Mouse (Mus musculus) cerebellum, adult 11 months (tissue): ENCODE measurements around the gene Glis1.

ENCODE experiments used
- DNase-seq: peaks from one replicate; pipeline ENCODE4 v3.0.0; 2022

Gene Glis1

DNA sequence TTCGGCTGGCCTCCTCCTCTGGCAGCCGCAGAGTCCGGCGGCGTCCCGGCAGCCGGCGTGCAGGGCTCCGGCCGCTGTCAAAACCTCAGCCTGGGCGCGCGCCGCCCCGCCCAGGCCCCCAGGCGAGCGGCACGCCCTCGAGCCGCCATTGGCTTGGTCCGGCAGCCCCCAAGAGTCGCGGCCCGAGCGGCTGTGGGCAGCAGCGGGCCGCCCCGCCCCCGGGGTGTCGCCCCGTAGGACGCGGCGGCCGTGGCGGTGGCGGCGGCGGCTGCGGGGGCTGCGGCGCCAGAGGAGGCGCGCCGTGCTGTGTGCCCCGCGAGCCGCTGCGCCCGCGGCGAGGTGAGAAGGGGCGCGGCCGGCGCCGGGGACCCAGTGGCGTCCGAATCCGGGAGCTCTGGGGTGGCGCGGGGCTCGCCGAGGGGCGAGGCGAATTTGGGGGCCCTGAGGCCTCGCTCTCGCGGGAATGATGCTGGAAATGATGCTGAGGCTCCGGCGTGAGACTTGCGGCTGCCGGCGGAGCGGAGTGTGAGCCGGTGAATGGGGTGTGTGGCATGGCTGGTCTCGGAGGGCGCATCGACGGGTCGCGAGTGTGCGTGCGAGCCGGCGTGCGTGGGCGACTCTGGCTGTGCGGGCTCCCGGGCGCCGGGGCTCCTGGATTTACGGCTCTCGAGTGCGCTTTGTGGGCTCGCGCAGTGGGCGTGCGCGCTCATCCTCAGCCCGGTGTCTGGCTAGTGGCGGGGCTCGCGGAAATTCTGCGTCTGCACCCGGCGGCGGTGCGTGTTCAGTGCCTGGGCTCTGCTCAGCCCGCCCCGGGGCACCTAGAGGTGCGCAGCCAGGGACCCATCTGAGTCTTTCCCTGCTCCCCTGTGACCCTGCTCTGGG, at the start of gene Glis1:
Gene Glis1, plus strand, starts transcription at position 236 of the 882 bp plus-strand sequence.
- DNase-seq = no peak

DNA sequence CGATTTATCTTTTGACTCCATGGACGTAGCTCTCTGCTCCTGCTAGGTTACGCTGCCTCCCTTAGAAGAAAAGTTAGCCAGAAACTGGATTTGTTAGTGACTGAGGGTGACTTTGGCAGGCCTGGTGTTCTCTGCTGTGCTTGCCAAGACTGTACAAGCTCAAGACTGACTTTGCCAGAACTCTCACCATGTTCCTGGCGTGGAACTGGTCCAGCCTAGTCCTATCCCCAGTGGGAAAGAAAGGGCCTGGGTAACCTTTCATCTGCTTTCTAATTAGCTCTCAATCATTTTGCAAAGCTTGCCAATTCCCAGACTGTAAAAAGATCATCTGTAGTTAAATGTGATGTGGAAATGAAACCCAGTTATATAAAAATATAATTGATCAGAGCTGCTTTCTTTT, 47.4 kb upstream of the Glis1 start:
- no peak for DNase-seq

DNA sequence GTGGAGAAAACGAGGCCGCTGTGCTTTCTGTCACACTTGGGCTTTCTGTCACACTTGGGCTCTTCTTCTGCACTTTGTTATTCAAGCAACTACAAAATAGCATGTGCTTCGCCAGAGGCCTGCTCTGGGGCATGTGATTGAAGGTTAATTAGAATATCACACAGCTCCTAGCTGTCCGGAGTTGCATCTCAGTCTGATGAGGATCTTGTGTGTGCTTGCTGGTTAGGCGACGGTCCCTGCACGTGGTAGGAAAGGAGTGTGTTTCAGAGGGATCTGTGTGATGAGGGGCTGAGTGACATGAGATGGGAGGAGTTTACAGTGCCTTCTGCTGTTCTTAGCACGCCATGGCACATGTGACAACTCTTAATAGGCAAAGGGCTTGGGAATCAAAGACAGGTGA, 46.9 kb upstream of the Glis1 start:
- DNase-seq = no peak

DNA sequence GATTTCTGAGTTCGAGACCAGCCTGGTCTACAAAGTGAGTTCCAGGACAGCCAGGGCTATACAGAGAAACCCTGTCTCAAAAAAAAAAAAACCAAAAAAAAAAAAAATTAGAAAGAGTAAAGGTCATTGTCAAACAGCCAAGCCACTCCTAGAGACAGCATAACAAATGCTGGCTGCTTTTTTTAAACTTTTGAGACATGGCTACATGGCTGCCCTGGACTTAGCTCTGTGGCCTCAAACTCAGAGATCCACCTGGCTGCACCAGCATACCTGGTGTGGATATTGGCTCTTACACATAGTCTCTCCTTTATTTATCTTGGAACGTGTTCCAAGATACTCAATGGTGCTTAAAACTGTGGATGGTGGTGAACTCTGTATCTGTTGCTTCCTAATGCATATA, 46.1 kb upstream of the Glis1 start:
- DNase-seq = no peak

DNA sequence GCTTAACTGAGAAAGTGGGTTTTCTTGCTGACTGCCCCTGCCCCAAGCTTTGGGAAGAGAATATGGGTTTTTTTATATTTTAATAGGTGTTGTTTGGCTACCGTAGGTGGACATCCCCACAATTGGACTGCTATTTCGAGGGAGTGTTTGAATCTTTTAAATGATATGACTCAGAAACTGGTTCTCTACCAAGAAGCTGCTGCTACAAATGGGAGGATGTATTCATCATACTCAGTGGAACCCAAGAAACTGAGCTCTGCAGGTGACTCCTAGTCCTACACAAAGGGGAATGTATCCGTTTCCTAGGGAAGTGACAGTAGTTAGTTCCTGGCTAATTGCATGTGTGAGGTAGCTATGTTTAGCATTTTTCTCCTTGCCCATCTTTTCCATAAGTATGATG, 45.0 kb upstream of the Glis1 start:
- no peak for DNase-seq

DNA sequence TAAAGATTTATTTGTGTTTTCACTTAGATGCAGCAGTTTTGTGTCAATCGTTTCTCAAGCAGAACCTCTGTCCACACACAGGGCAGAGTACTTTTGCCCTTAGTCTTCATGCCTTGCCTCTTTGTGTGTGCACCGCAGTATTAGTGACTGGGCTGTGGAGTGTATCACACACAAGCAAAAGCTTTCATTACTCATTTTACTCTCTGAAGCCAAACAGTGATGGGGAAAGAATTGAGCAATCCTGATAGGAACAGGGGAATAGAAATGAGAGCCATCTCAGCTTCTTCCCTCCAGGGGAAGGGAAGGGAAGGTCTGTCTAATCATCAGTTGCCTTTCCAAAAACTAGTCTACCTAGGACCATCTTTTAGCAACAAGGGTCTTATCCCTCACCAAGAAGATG, 40.6 kb upstream of the Glis1 start:
- DNase-seq = no peak

DNA sequence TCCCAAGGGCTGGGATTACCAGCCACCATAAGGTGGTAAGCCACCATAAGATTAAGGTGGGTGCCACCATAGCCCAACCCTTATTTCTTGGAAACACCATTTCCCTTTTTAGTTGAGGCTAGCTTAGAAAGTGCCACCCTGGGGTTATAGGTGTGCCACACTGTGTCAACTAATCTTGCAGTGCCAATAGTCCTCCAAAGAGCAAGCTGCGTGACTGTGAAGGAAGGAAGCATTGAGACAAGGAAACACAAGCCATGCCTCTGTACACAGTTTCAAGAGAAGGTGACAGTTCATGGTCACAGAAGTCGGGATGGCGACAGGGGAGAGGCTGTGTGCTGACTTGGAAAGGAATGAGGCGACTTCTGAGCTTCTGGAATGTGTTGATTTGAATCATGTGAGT, 14.2 kb upstream of the Glis1 start:
- no peak for DNase-seq

DNA sequence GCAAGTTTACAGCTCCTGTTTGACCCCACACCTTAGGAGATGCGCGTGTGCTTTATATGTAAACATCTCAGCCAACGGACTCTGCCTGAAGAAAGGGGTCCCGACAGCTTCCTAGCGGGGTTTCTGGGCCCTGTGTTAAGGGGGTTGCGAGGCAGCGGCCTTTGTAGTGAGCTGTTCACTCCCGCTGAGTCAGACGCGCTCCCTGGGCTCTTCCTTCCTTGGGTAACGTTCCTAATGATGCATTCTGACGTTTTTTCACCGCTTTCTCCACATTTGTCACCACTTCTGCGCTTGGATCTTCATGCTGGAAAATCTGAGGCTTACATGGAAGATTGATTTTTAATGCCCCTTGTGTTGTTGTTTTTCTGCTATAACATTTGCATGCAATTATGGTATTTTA, 12.7 kb upstream of the Glis1 start:
- no peak for DNase-seq

DNA sequence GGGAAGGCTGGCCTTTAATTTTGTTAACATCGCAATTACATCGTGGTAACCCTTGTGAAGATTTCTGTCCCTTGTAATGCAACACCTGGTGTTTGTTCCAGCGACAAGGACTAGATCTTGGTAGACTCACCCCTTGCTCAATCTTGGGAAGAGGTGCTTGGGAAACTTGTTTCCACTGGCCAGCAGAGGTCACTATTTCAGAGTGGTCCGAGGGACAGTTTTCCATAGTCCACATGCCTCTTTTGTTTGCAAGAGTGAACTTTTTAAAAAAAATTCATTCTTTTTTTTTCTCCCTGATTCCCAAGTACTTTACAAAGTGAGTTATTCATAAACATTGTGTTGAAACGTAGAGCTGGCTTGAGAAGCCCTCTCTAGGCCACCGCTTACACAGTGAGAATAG, 12.2 kb upstream of the Glis1 start:
- DNase-seq = no peak

DNA sequence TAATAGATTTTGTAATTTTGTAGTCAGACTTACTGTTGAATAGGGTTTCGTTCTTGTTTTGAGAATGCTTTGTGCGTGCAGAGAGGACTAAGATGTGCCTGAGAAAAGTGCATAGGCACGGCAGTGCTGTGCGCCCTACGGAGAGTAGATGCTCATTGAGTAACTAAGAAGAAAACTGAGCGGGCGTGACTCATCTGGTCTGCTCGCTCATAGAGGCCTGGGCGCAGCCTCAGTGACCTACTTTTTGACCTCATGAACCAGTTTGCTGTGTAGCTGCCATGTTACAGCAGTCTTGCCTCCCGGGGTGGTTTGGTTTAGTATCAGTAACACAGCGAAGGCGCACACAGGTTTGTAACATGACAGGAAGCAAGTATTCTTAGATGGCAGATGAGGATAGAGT, 8.8 kb upstream of the Glis1 start:
- no peak for DNase-seq

DNA sequence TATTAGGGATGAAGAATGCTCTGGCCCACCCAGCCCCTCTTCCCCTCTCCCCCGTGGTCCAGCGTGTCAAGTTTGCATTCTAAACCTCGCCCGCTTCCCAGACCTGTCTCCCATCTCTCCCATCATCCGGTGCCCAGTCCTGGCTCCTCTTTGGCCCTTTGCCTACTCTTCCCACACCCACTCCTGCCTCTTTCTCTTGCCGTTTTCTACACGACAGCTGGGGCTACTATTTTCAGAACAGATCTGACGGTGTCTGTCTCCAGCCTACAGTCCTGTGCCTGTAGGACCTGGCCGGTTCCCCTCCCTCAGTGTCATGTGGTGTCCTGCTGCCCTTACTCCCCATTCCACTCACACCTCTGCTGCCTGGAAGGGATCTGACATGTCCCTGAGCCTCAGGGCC, 7.8 kb upstream of the Glis1 start:
- no peak for DNase-seq

DNA sequence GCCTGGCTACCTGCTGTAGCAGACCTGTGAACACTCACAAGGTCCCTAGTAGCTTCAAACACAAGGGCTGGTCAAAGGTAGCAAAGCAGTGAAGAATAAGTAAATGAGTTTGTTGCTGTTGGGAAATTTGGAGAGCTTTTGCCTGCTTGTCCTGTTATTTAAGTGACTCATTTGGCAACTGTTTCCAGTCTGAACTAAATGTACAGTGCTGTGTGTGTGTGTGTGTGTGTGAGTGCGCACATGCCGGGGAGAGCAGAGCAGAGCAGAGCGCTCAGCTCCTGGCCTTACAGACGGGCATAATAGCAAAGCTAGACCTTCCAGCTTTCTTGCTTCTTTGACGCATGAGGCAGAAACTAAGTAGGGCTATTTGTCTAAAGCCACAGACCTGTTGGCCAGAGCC, 1.7 kb upstream of the Glis1 start:
- DNase-seq = no peak

DNA sequence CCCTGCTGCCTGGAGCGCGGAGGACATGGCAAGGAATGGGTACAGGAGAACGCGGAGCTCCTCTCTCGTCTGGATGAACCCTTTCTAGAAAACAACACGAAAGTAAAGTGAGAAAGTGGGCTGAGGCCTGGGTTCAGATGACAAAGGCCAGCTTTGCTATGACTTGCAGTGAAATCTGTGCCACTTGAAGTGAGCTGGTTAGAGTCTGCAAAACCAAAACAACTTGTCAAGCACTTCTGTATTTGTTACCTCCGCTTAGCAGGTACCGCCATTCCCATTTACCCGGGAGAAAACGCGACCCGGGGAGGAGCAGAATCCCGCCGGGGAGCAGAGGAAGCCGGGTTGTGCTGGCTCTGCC, 414 bp upstream of the Glis1 start:
- no peak for DNase-seq

DNA sequence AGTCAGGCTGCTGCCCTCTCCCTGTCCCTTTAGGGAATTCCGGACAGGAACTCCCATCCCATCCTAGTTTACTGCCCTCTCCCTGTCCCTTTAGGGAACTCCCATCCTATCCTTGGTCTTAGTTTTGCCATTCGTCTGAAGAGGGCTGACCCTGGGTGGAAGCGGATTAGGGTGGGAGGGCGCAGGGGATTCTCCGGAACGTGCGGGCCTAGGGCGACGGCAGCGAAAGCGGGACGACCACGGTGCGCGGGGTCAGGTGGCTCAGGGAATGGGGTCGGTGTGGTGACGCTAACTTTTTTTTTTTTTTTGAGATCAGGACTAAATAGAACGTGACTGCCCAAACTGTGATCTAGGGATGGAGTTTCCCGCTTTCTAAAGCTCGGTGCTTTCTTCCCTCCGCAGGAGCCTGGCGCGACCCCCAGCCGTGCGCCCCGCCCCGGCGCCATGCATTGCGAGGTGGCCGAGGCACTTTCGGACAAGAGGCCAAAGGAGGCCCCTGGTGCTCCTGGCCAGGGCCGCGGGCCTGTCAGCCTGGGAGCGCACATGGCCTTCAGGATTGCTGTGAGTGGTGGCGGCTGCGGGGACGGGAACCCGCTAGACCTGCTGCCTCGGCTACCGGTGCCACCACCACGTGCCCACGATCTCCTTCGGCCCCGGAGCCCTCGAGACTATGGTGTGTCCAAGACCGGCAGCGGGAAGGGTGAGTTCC, 1.0 kb downstream of the Glis1 start:
- no peak for DNase-seq

DNA sequence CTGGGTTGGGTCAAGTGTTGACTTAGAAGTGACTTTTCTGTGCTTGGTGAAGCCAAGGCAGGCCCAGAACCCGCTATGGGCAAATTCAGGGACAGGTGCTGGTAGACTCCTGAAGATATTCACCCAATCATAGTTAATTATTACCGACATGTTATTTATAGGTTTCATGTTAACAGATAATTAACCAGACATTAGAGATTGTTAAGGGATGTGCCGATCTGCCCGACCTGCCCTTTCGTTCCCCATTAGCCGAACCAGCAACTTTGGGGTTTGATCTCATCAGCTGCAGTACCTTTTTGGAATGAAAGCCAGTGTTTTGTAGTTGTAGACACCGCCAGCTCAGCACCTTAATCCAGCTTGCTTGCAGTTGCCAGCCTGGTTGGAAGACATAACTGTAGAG, 2.1 kb downstream of the Glis1 start:
- DNase-seq = no peak

DNA sequence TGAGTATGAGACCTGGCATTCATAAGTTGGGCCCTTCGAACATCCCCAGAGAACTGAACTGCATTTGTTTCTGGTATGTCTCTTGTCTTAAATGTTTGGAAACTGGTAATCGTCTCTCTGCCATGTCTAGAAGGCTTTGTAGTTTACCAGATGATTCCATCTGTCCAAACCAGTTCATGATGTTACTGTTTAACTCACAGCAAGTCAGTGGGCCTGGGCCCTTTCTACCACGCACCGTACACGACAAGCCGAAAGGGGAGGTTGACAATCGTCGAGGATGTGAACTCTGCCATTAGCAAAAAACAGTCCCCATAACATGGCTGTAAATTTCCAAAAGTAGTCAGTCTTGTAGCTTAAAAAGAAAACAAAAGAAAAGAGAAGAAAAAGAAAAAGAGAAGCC, 4.3 kb downstream of the Glis1 start:
- no peak for DNase-seq

DNA sequence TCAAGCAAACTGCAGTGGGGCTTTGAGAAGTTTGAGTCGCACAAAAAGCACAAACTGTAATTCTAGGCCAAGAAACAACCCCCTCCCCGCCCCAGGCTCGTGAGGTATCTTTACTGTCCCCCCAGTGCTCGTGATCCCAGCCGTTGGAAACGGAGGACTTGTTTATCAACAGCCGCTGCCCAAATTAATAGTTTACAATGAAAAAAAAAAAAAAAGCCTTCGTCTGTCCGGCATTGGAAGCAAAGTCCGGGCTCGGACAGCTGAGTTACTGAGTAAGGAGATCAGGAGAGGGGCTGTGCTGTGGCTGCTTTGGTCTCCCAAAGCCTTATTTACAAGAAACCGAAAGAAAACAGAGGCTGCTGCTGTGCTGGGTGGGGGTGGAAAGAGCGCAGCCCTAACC, 5.9 kb downstream of the Glis1 start:
- DNase-seq = no peak

DNA sequence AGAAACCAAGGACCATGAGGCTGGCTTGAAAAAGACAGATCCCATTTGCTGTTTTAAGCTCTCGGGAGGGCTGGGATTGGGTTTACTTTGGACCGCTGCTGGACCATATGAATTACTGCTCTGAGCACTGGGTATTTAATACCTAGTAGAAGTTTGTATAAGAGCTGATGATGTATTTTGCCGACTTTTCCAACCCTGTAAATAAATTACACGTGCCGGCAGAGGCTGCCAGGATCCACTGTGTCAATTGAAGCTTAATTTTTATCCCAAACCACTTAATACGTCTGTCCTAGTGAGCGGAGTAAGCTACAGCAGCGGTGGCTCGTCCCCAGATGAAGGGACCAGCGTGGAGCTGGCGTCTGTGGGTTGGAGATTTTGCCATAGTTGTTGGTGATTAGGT, 7.9 kb downstream of the Glis1 start:
- no peak for DNase-seq

DNA sequence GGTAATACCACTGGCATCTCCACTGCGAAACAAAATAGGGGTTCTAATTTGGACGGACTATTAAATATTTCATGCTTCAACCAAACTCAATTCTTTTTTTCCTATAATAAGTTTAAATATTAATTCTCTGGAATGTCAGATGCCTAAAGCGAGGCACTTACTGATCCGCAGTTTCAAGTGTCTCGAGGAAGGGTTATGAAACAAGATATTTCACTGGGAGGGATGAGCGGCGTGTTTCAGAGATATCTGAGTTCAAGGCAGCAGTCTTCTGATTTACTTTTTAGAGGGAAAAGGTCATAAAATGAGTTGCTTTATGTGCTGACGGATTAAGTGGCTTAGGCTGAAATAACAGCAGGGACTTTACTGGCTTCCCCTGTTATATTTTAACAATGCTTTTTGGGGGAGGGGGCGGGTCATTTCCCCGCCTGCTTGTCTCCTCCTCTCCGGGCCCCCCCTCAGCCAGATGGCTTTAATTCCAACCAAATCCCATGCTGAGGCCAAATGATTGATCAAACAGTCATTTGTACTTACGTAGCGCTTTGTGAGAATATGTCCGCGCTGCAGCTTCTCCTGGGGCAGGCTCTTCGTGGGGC, 8.6 kb downstream of the Glis1 start:
- DNase-seq = no peak

DNA sequence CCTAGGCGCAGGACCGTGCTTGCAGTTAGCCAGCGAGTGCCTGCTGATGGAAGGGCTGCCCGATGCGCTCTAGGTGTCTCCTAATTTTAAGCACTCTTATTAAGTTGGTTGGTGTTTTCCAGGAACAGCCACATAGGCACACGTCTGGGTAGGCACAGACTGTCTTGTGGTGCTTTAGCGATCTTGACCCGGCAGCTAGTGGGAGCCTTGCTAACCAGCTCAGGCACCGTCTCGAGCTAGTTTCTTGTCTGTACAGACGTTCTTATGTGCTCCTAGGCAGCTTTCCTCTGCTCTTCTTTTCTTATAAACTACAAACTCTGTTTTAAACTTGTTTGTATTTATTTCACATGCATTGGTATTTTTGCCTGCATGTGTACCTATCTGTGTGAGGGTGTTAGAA, 9.2 kb downstream of the Glis1 start:
- DNase-seq = no peak

DNA sequence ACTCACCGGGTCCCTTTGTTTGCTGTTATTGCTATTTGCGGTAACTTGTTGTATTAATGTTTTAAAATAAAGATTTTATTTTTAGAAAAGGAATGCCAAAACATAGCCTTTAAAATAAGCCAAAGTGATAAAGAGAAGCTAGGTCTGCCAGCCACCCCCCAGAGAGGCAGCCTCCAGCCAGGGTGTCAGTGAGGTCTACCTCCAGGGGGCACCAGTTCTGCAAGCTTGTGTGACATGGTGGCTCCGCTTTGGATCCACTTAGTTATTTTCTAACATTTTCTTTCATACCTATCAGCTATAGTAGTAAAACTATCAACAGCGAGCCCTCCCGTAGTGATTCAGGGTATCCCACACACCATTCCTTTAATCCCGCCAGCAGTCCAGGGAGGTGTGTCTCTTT, 14.1 kb downstream of the Glis1 start:
- DNase-seq = no peak

DNA sequence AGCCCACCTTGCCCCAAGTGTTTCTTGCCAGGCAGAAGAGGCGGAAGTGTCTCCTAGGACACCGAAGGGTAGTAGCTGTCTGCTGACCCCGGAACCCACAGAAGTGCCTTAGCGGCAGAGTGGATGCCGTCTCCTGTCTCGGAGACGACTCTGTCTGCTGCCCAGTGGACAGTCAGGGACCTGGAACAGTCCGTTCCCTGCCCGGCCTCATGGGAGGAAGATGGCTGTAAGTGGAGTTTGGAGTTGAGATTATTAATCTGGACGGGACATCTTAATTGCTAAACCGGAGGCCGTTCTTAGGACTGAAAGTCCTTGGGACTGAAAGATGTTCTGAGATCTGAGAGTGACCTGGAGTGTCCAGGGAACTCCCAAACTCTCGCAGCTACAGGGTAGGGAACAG, 15.1 kb downstream of the Glis1 start:
- DNase-seq = no peak

DNA sequence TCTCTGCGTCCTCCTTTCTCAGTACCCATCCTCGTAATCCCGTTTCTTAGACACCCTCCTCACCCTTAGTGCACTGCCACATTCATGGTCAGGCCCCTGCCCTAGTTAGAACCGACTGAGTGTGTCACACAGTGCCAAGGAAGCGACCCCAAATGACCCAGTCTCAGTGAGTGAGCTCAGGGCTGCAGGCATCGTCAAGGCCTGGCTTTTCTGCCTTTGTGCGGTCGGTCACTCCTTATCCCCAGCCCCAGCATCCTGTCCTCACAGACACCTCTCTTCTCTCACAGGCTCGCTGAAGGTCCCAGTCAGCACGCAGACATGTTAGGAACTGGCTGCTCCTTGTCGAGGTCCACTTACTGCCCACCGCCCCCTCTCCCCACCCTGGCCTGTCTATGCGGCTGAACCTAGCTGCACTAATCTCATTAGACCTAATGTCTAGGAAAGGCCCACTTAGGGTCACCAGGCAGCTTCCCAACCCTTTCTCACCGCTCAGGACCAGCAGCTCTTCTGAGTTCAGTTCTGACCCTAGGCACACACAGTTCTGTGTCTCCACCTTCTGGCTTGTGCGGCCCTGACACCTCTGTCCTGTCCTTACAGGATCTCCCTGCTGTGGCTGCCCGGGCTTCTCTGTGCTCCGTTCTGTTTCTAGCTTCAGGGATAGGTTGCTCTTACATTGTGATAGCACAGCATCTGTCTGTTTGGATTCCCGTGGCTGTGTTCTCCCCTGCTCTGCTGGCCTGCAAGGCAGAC, 18.1 kb downstream of the Glis1 start:
- no peak for DNase-seq
